Mouse (Mus musculus) lung, postnatal 4 days (tissue): ENCODE measurements at regions not wholly inside any gene's neighbourhood (a gene's known extent, or its start where the extent isn't known, plus 50 kb on each side); places are given as distances from the start of the nearest gene placed in this dataset.
"Not testable (repeated sequence)": the region's sequence is repeated elsewhere in the genome, so short reads cannot be mapped to it uniquely, and the experiment has no call there.

Experiments used
- DNase-seq, 2 experiments: peaks; one replicate each; pipeline ENCODE4 v3.0.0; 2021

GRCm38 (mm10) chr2:17065149-17066145 is 665.8 kb downstream of the Nebl start:
- not testable (repeated sequence) for DNase-seq
